Mouse (Mus musculus): Measurements from ENCODE around the gene Sdhd.

- TF ChIP-seq CTCF (IDR thresholded peaks at IDR 0.05; ENCODE audit: low read depth, low read length) = no peak
- TF ChIP-seq POLR2A (IDR thresholded peaks at IDR 0.05; ENCODE audit: borderline replicate concordance, low read depth, low read length) = no peak
These were observed 49.1 kb downstream of the Sdhd start, which contains the start of gene Il18 for GRCm38 (mm10) chr9:50554241-50555093.
